Mouse (Mus musculus): ENCODE measurements around the gene Cinp.

- TF ChIP-seq POLR2A (IDR thresholded peaks at IDR 0.05; ENCODE audit: extremely low read depth, insufficient read depth, low read length), result no peak
- no peak for TF ChIP-seq CTCF (IDR thresholded peaks at IDR 0.05; ENCODE audit: low read depth, low read length)
These were observed 13.6 kb downstream of the Cinp start for GRCm38 (mm10) chr12:110875351-110875750.

Measured in liver, adult 2 months (tissue).